Mouse (Mus musculus): ENCODE measurements at regions not wholly inside any gene's neighbourhood (a gene's known extent, or its start where the extent isn't known, plus 50 kb on each side); places are given as distances from the start of the nearest gene placed in this dataset.

- DNase-seq (ENCODE audit: low spot score in 2 of 2), result no peak
Observed at GRCm38 (mm10) chr3:139135371-139135770, 60.4 kb upstream of the Rap1gds1 start.

GRCm38 (mm10) chr3:139136044-139136443 lies 61.0 kb upstream of the Rap1gds1 start:
- no peak for DNase-seq (ENCODE audit: low spot score in 2 of 2)

- peak in 1 of 2 experiments; percentile 16 for DNase-seq (ENCODE audit: low spot score in 2 of 2)
Observed at GRCm38 (mm10) chr3:139152654-139153053, 52.8 kb upstream of the Stpg2 start.

GRCm38 (mm10) chr3:139154294-139154693 lies 51.2 kb upstream of the Stpg2 start:
- no peak for DNase-seq (ENCODE audit: low spot score in 2 of 2)

Measured in left cerebral cortex, adult 18-20 months (tissue).